Mouse (Mus musculus) adrenal gland, postnatal 4 days (tissue): ENCODE measurements around the gene Fam57a. TPM values are rescaled to one million over a fixed set of nuclear protein-coding genes. Genes with fewer than 3 reads are reported as not detected.

ENCODE experiments used
- DNase-seq, 2 experiments: peaks; one replicate each; pipeline ENCODE4 v3.0.0; 2021 to 2022; ENCODE audit warnings: low spot score in 2 of 2, mixed read lengths in 2 of 2
- total RNA-seq, 2 experiments: library from RNA; stranded (reverse); gene quantifications; 2 replicates each; pipeline ENCODE4 v1.2.3; 2021

Gene Fam57a
- total RNA-seq, 2 experiments from 2014 or later, result 9.8 to 10.5 TPM

- peak; percentile 85 to 86 for DNase-seq
These were observed 63.7 kb downstream of the Fam57a start, which contains the start of the genes Mrm3 and Glod4 for GRCm38 (mm10) chr11:76242901-76243810. Gene Mrm3 (plus strand): TSS chr11:76243715. Gene Glod4 (minus strand): TSS chr11:76243725.

- no peak for DNase-seq
These were observed 64.5 kb downstream of the Fam57a start for GRCm38 (mm10) chr11:76243811-76244546.

DNA sequence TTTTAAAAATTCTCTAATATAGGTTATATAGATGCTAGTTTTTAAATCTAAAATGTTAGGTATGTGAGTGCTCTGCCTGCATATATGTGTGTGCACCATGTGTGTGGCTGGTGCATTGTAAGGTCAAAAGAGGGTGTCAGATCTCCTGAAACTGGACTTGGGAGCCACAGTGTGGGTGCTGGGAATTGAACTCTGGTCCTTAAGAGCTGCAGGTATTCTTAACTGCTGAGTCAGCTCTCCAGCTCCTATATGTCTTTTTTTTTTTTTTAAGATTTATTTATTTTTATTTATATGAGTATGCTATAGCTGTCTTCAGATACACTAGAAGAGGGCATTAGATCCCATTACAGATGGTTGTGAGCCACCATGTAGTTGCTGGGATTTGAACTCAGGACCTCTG lies 67.0 kb downstream of the Fam57a start:
- DNase-seq, result no peak

- DNase-seq, result no peak
These were observed 67.8 kb downstream of the Fam57a start for GRCm38 (mm10) chr11:76247239-76247638.

DNA sequence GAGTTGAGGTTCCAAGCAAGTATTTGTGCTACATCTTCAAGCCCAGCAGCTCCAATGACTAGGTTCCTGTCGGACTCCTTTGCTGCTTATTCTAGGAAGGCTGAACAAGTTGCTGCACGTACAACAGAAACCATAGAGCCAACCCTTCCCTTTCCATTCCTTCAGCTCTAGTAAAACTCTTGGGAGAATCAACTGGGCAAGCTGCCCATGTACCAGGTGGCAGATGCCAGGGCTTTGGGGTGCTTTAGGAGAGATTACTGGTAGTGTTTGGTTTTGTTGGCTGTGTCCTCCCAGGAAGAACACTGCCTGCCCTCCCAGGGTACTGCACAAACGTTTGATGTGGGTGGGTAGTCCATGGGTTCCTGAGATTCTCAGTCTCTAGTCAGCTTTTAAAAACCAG lies 72.6 kb downstream of the Fam57a start:
- DNase-seq, result no peak

DNA sequence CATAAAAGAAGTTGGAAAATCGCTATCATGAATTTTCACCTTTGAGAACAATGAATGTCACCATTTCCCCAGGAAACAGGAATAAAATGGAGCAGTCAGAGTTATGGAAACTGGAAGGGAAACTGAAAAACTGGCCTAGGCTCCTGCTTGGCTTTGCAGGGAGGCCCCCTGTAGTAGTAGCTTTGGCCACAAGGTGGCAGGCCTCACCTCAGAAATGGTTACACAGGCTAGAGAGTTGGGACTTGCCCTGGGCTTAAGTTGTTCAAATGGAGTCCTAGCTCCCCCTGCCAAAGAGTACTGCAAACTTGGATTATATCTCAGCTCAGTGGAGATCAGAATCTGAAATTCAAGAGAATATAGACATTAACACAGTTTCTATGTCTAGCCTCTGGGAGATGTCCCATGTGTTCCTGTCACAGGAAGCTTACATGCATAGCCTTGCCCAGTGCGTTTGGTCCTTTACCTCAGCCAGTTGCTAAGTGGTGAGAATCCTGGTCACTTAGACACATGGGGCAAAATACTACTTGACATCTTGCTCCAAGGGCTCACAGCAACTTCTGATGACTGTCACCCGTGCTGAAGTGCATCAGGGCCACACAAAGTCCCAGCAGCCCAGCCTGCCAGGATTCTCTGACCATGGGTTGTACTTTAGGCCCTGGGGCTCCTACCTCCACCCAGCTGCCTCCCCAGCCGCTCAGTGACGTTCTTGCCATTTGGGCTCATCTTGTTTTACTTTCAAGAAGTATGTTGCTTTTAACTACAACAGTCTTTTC lies 73.9 kb downstream of the Fam57a start:
- peak; percentile 70 to 79 for DNase-seq

DNA sequence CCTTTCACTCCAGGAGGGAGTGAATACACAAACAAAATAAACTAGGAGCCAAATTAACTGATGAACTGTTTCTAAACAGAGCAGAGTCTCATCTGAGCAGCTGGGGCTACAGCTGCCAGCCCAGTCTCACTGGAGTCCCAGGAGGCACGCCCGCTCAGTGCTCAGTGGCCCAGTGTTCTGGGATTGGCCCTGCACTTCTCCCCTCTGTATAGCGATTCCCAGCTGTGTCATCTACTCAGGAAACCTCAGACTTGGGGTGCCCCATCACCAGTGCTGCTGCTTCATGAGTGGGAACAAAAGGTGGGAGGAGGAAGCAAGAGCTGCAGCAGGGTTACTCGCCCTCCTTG lies 74.4 kb downstream of the Fam57a start:
- no peak for DNase-seq

- no peak for DNase-seq
These were observed 76.0 kb downstream of the Fam57a start for GRCm38 (mm10) chr11:76255431-76256001.

DNA sequence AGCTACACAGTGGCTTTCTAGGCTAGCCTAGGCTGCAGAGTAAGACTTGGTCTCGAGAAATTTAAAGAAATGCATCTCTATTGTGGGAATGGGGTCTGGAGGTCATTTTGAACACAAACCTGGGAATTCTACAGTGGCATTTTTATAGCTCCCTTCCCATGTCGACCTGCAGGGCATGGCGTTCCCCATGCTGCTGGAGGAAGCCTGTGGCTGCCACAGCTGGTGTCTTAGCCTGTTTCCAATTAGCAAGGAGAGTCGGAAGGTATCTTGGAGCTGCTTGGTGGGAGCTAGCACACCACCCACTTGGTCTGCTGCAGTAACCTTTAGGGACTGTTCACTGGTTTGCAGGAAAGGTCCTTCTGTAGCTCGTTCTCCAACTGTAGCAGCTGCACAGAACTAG lies 76.7 kb downstream of the Fam57a start:
- no peak for DNase-seq

DNA sequence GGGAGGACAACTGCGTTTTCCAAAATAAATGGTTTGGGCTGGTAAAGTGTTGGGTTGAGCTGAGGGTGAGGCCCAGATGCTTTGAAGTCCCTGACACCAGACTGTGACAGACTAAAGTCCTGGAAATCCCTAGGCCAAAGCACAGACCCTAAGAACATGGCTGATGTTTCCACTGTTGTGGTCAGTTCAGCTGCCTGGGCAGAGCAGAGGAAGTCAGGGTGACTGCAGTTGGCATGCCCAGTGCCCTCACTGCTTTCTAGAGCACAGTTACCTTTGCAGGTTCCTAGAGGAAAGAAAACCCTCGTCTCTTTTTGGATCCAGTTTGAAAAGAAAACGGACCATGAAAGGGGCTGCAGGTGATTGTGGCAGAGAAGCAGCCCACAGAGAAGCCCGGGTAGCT lies 77.9 kb downstream of the Fam57a start:
- DNase-seq, result no peak

DNA sequence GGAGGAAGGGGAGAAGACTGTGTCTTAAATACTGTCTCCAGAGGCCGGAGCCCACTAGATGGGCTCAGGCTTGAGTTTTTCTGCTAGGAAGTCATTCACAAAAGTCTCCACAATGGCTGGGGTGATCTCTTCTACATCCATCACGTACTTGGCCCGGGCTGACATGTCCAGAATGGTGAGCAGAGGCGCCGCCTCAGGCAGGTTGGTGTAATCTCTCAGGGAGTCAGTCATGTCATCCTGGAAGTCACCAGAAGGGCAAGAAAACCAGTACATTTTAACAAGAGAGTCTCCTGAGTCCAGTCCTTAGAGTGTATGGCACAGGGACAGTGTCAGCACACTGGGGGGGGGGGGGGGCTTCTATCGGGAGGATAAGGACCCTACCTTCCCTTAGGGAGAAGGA lies 79.0 kb downstream of the Fam57a start:
- DNase-seq, result no peak

- DNase-seq, result no peak
These were observed 81.0 kb downstream of the Fam57a start for GRCm38 (mm10) chr11:76260208-76261050.

- no peak for DNase-seq
These were observed 81.8 kb downstream of the Fam57a start for GRCm38 (mm10) chr11:76261224-76261623.

DNA sequence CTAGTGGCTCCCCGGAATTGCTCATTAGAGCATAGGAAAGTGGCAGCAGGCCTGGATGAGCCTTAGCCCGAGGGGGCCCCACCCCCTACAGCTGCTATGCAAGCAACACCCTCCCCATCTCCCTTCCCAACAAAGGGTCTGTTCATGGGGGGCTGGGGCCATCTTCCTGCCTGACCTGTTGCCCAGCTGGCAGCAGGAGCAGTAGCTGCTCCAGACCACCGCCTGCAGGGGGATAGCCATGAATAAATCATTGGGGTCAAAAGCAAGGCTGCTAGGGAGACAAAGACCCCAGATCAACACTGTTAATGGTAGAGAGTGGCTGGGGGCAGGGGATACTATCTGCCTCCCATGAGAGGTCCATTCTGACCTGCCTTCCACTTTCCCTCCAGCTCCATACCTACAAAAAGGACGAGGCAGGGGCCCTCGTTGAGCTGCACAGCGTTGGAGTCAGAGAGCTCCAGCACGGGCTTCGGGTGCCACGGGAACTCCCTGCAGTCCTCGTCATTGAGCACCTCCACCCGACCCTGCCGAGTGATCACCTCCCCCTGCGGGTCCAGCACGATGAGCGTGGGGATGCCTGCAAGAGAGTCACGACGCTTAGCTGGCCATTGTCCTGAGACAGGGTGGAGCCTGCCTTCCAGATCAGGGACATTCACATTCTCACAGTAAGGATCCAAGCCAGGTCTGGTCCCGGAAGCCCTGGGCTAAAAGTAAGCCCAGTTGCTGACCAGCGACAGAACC lies 83.3 kb downstream of the Fam57a start:
- DNase-seq, result no peak

Other genes with a start within 250 kb of the Fam57a start
- gene Rph3al, start 241.2 kb upstream of the Fam57a start, total RNA-seq, result 10 to 100 TPM; 18.0 to 19.5 TPM
- gene 1700016K19Rik, start 179.8 kb upstream of the Fam57a start, total RNA-seq, result not detected
- gene Rflnb, start 151.9 kb upstream of the Fam57a start, total RNA-seq, result 10 to 100 TPM; 35.5 to 40.1 TPM
- gene Vps53, start within 50 bp of the Fam57a start, total RNA-seq, result 10 to 100 TPM; 42.2 to 49.3 TPM
- under 1 TPM in 1 of 2 experiments, not detected in 1; 0.59 TPM for gene Dbil5, start 37.9 kb downstream of the Fam57a start, total RNA-seq
- gene Gemin4, start 38.0 kb downstream of the Fam57a start, total RNA-seq, result 10 to 100 TPM in 1 of 2 experiments, 1 to 10 TPM in 1; 9.6 to 10.3 TPM
- gene Mrm3, start 64.0 kb downstream of the Fam57a start, total RNA-seq, result 10 to 100 TPM; 21.3 to 22.1 TPM
- 100 to 1,000 TPM in 1 of 2 experiments, 10 to 100 TPM in 1; 85.6 to 109 TPM for gene Glod4, start 64.1 kb downstream of the Fam57a start, total RNA-seq
- gene Nxn, start 219.5 kb downstream of the Fam57a start, total RNA-seq, result 10 to 100 TPM; 26.4 to 28.3 TPM
- 10 to 100 TPM; 46.5 to 52.9 TPM for gene Timm22, start 227.3 kb downstream of the Fam57a start, total RNA-seq